25 mouse cellular contexts compared by ENCODE assay signal in genomic region chr12:97161853-97162252, GRCm38 (mm10).
A peak's percentile ranks its signal among the peaks of the same experiment; 100 is the strongest.
DNase-seq lines count a peak whose midpoint lies in the region; ATAC-seq lines count a peak whose summit lies in the region.
"Had no signal": no experiment of that assay in that cellular context is flagged by ENCODE, and none has a peak within 500 bp of the region (broad histone marks: within the 10 kb centered on the region; RNA-seq: fewer than 3 reads in every experiment).

No protein-coding gene starts in this region.

- H3K27me3 ChIP-seq in forebrain, embryonic 12.5 days, result no peaks in the 10 kb centered on the region
- H3K27me3 ChIP-seq in forebrain, embryonic 14.5 days (replicated peaks; ENCODE audit: control insufficient read depth, insufficient read depth, low read length), result no peaks in the 10 kb centered on the region
- H3K27me3 ChIP-seq in hindbrain, embryonic 12.5 days, result no peaks in the 10 kb centered on the region
- H3K27me3 ChIP-seq in hindbrain, embryonic 13.5 days, result no peaks in the 10 kb centered on the region
- H3K27me3 ChIP-seq in midbrain, embryonic 12.5 days, result no peaks in the 10 kb centered on the region
- no peaks in the 10 kb centered on the region for H3K27me3 ChIP-seq in midbrain, embryonic 10.5 days (ENCODE audit: low read depth, poor library complexity, severe bottlenecking)
- H3K27me3 ChIP-seq in midbrain, embryonic 15.5 days (replicated peaks), result no peaks in the 10 kb centered on the region
- H3K27me3 ChIP-seq: CH12.LX; forebrain, embryonic 13.5 days; heart, embryonic 13.5 days; hindbrain, embryonic 15.5 days; Patski had no signal

- no peak overlapping the region for H3K4me3 ChIP-seq in forebrain, embryonic 12.5 days (replicated peaks)
- no peak overlapping the region for H3K4me3 ChIP-seq in forebrain, embryonic 14.5 days (ENCODE audit: low read depth, low read length)
- H3K4me3 ChIP-seq in hindbrain, embryonic 12.5 days, result no peak overlapping the region
- H3K4me3 ChIP-seq in hindbrain, embryonic 13.5 days, result no peak overlapping the region
- H3K4me3 ChIP-seq in midbrain, embryonic 12.5 days, result no peak overlapping the region
- no peak overlapping the region for H3K4me3 ChIP-seq in midbrain, embryonic 10.5 days
- no peak overlapping the region for H3K4me3 ChIP-seq in midbrain, embryonic 15.5 days
- H3K4me3 ChIP-seq: forebrain, embryonic 13.5 days; heart, adult 2 months; heart, embryonic 10.5 days; heart, embryonic 13.5 days; hindbrain, embryonic 15.5 days had no signal

- H3K9ac ChIP-seq in forebrain, embryonic 12.5 days, result no peak overlapping the region
- no peak overlapping the region for H3K9ac ChIP-seq in forebrain, embryonic 14.5 days (ENCODE audit: low read length)
- no peak overlapping the region for H3K9ac ChIP-seq in hindbrain, embryonic 12.5 days
- H3K9ac ChIP-seq in hindbrain, embryonic 13.5 days, result no peak overlapping the region
- H3K9ac ChIP-seq in midbrain, embryonic 12.5 days (replicated peaks), result no peak overlapping the region
- H3K9ac ChIP-seq in midbrain, embryonic 15.5 days, result no peak overlapping the region
- H3K9ac ChIP-seq: forebrain, embryonic 13.5 days; heart, embryonic 13.5 days; hindbrain, embryonic 15.5 days had no signal

- no peak for DNase-seq in forebrain, embryonic 14.5 days (ENCODE audit: low spot score)
- DNase-seq in midbrain, embryonic 10.5 days (ENCODE audit: low spot score), result no peak
- DNase-seq: adrenal gland, postnatal 10 days; adrenal gland, postnatal 36 days; B cell, adult 2 months; cerebellum, adult 18-20 months; cerebellum, adult 9-10 months; cerebellum, postnatal 14 days; gastrocnemius, postnatal 10 days; gastrocnemius, postnatal 36 days; heart, adult 2 months; heart, postnatal 14 days; heart, postnatal 4 days had no signal

- H3K27ac ChIP-seq in forebrain, embryonic 12.5 days, result no peak overlapping the region
- H3K27ac ChIP-seq in forebrain, embryonic 14.5 days (ENCODE audit: low read depth, low read length), result no peak overlapping the region
- no peak overlapping the region for H3K27ac ChIP-seq in hindbrain, embryonic 12.5 days
- no peak overlapping the region for H3K27ac ChIP-seq in hindbrain, embryonic 13.5 days
- H3K27ac ChIP-seq in midbrain, embryonic 12.5 days (replicated peaks), result no peak overlapping the region
- H3K27ac ChIP-seq in midbrain, embryonic 10.5 days (replicated peaks), result no peak overlapping the region
- H3K27ac ChIP-seq in midbrain, embryonic 15.5 days, result no peak overlapping the region
- H3K27ac ChIP-seq: forebrain, embryonic 13.5 days; heart, adult 2 months; heart, embryonic 10.5 days; heart, embryonic 13.5 days; hindbrain, embryonic 15.5 days had no signal

- H3K4me2 ChIP-seq in forebrain, embryonic 12.5 days, result no peak overlapping the region
- H3K4me2 ChIP-seq in forebrain, embryonic 14.5 days (ENCODE audit: low read length), result no peak overlapping the region
- no peak overlapping the region for H3K4me2 ChIP-seq in hindbrain, embryonic 12.5 days (replicated peaks)
- H3K4me2 ChIP-seq in hindbrain, embryonic 13.5 days, result no peak overlapping the region
- H3K4me2 ChIP-seq in midbrain, embryonic 12.5 days (replicated peaks), result no peak overlapping the region
- no peak overlapping the region for H3K4me2 ChIP-seq in midbrain, embryonic 15.5 days
- H3K4me2 ChIP-seq: forebrain, embryonic 13.5 days; heart, embryonic 13.5 days; hindbrain, embryonic 15.5 days had no signal

- no peaks in the 10 kb centered on the region for H3K9me3 ChIP-seq in forebrain, embryonic 12.5 days
- H3K9me3 ChIP-seq in forebrain, embryonic 14.5 days (replicated peaks; ENCODE audit: control insufficient read depth, low read length), result no peaks in the 10 kb centered on the region
- no peaks in the 10 kb centered on the region for H3K9me3 ChIP-seq in hindbrain, embryonic 12.5 days (replicated peaks)
- H3K9me3 ChIP-seq in hindbrain, embryonic 13.5 days, result no peaks in the 10 kb centered on the region
- no peaks in the 10 kb centered on the region for H3K9me3 ChIP-seq in midbrain, embryonic 12.5 days
- H3K9me3 ChIP-seq in midbrain, embryonic 10.5 days (replicated peaks), result no peaks in the 10 kb centered on the region
- H3K9me3 ChIP-seq in midbrain, embryonic 15.5 days, result no peaks in the 10 kb centered on the region
- H3K9me3 ChIP-seq: forebrain, embryonic 13.5 days; heart, embryonic 10.5 days; heart, embryonic 13.5 days; hindbrain, embryonic 15.5 days had no signal

- ATAC-seq in forebrain, embryonic 12.5 days (ENCODE audit: low FRiP score), result 0 out of 2 replicates have a peak, but pooled peaks have one; percentile 51
- ATAC-seq in forebrain, embryonic 14.5 days, result no peak
- ATAC-seq in hindbrain, embryonic 12.5 days (ENCODE audit: low FRiP score), result 0 out of 2 replicates have a peak, but pooled peaks have one; percentile 13
- no peak for ATAC-seq in hindbrain, embryonic 13.5 days (ENCODE audit: low FRiP score)
- 0 out of 2 replicates have a peak, but pooled peaks have one; percentile 38 for ATAC-seq in midbrain, embryonic 12.5 days (ENCODE audit: low FRiP score, low read depth)
- ATAC-seq in midbrain, embryonic 15.5 days (replicated peaks), result 0 out of 2 replicates have a peak, but pooled peaks have one; percentile 14
- ATAC-seq: forebrain, embryonic 13.5 days; Patski had no signal

- no peaks in the 10 kb centered on the region for H3K36me3 ChIP-seq in forebrain, embryonic 12.5 days (replicated peaks)
- no peaks in the 10 kb centered on the region for H3K36me3 ChIP-seq in forebrain, embryonic 14.5 days (ENCODE audit: control insufficient read depth, insufficient read depth, low read length)
- H3K36me3 ChIP-seq in hindbrain, embryonic 12.5 days, result no peaks in the 10 kb centered on the region
- no peaks in the 10 kb centered on the region for H3K36me3 ChIP-seq in hindbrain, embryonic 13.5 days
- H3K36me3 ChIP-seq in midbrain, embryonic 12.5 days, result no peaks in the 10 kb centered on the region
- no peaks in the 10 kb centered on the region for H3K36me3 ChIP-seq in midbrain, embryonic 10.5 days
- no peaks in the 10 kb centered on the region for H3K36me3 ChIP-seq in midbrain, embryonic 15.5 days (replicated peaks)
- H3K36me3 ChIP-seq: G1E; heart, embryonic 10.5 days; heart, embryonic 13.5 days; hindbrain, embryonic 15.5 days had no signal

- H3K4me1 ChIP-seq in forebrain, embryonic 12.5 days, result no peaks in the 10 kb centered on the region
- H3K4me1 ChIP-seq in forebrain, embryonic 14.5 days (ENCODE audit: control insufficient read depth, insufficient read depth, low read length), result no peaks in the 10 kb centered on the region
- H3K4me1 ChIP-seq in hindbrain, embryonic 12.5 days, result no peaks in the 10 kb centered on the region
- H3K4me1 ChIP-seq in hindbrain, embryonic 13.5 days (replicated peaks), result no peaks in the 10 kb centered on the region
- no peaks in the 10 kb centered on the region for H3K4me1 ChIP-seq in midbrain, embryonic 12.5 days
- no peaks in the 10 kb centered on the region for H3K4me1 ChIP-seq in midbrain, embryonic 10.5 days
- no peaks in the 10 kb centered on the region for H3K4me1 ChIP-seq in midbrain, embryonic 15.5 days
- H3K4me1 ChIP-seq: forebrain, embryonic 13.5 days; heart, embryonic 10.5 days; hindbrain, embryonic 15.5 days had no signal

Comparison
In these comparisons a context has a peak if more than half of its experiments do, and no peak if none do; other contexts are left out.
1. ATAC-seq: peak in forebrain, embryonic 12.5 days (single experiment), hindbrain, embryonic 12.5 days (single experiment), midbrain, embryonic 12.5 days (single experiment) and midbrain, embryonic 15.5 days (single experiment); none in forebrain, embryonic 14.5 days (single experiment) and hindbrain, embryonic 13.5 days (single experiment).